Mouse (Mus musculus): ENCODE results near the gene Tex14.

- no peak for TF ChIP-seq CTCF (IDR thresholded peaks at IDR 0.05; ENCODE audit: borderline replicate concordance, control insufficient read depth, extremely low read depth, insufficient read depth, low read length, poor library complexity)
- no peak for TF ChIP-seq POLR2A (IDR thresholded peaks at IDR 0.05; ENCODE audit: control insufficient read depth, extremely low read depth, insufficient read depth, low read length, poor library complexity)
Measured at GRCm38 (mm10) chr11:87483796-87484326, 79.0 kb downstream of the Tex14 start.

Measured in thymus, adult 2 months (tissue).